Mouse (Mus musculus) liver, embryonic 15.5 days (tissue): ENCODE data around the gene Olfr721-ps1. TPM values are rescaled to one million over a fixed set of nuclear protein-coding genes. Genes with fewer than 3 reads are reported as not detected.

ENCODE experiments used
- ATAC-seq: fragments of 200-750 bp; cut with Nextera tagmentation; 2 replicates; pipeline ENCODE4 v1.8.0; 2017; ENCODE audit warnings: moderate number of reproducible peaks, mild to moderate bottlenecking, moderate library complexity; ENCODE audit not compliant: insufficient read depth
- H3K27ac ChIP-seq: fragments of 300-500 bp; sonication (generic); replicated peaks from 2 replicates; pipeline ENCODE4 v1.5.1; 2015; ENCODE audit warnings: mild to moderate bottlenecking, inconsistent platforms
- H3K27me3 ChIP-seq: fragments of 300-500 bp; sonication (generic); 2 replicates; pipeline ENCODE4 v1.6.1; 2015; ENCODE audit warnings: mild to moderate bottlenecking, inconsistent platforms
- H3K36me3 ChIP-seq: fragments of 300-500 bp; sonication (generic); replicated peaks from 2 replicates; pipeline ENCODE4 v1.6.1; 2015; ENCODE audit warnings: moderate library complexity, mild to moderate bottlenecking, inconsistent platforms
- H3K4me1 ChIP-seq: fragments of 300-500 bp; sonication (generic); replicated peaks from 2 replicates; pipeline ENCODE4 v1.6.1; 2015; ENCODE audit warnings: inconsistent platforms
- H3K4me2 ChIP-seq: fragments of 300-500 bp; sonication (generic); 2 replicates; pipeline ENCODE4 v1.6.1; 2015; ENCODE audit warnings: moderate library complexity, mild to moderate bottlenecking, inconsistent platforms
- H3K4me3 ChIP-seq: fragments of 300-500 bp; sonication (generic); replicated peaks from 2 replicates; pipeline ENCODE4 v1.5.1; 2015; ENCODE audit warnings: mild to moderate bottlenecking, inconsistent platforms
- H3K9ac ChIP-seq: fragments of 300-500 bp; sonication (generic); 2 replicates; pipeline ENCODE4 v1.6.1; 2015; ENCODE audit warnings: moderate library complexity, mild to moderate bottlenecking, inconsistent platforms
- H3K9me3 ChIP-seq: fragments of 300-500 bp; sonication (generic); replicated peaks from 2 replicates; pipeline ENCODE4 v1.6.1; 2016; ENCODE audit warnings: inconsistent platforms
- WGBS: fragments of 180-500 bp; shearing (Covaris S2); methylation state at CpG from one replicate; pipeline ENCODE4 v1.1.7; 2015; ENCODE audit warnings: mixed read lengths; ENCODE audit not compliant: insufficient replicate concordance; 5-methylcytosine and 5-hydroxymethylcytosine counted together
- polyA plus RNA-seq: library from polyadenylated mRNA; unstranded; fragments of >200 nt; fragmentation: Nextera tagmentation; extraction: Ambion mirVana; gene quantifications from 2 replicates; pipeline ENCODE4 v1.2.1, GENCODE M21; 2015

Gene Olfr721-ps1
- not detected in 2 replicates for polyA plus RNA-seq

- Histone ChIP-seq H3K9me3 (no peaks in the 10 kb centered on the region), H3K4me1 (no peaks in the 10 kb centered on the region), H3K4me2 (no peak within 1 kb of the TSS), H3K27ac (no peak within 1 kb of the TSS), H3K9ac (no peak within 1 kb of the TSS), H3K27me3 (no peaks in the 10 kb centered on the region), H3K36me3 (no peaks in the 10 kb centered on the region), H3K4me3 (no peak within 1 kb of the TSS)
- no peak for ATAC-seq
- WGBS, result 60% methylated on average over 2 of the region's 2 CpGs
Observed at GRCm38 (mm10) chr14:14400998-14401397, at the start of gene Olfr721-ps1. TSS of gene Olfr721-ps1 (plus strand) at chr14:14401298.

GRCm38 (mm10) chr14:14351721-14352590, 49.1 kb upstream of the Olfr721-ps1 start:
- Histone ChIP-seq H3K4me1 (no peaks in the 10 kb centered on the region), H3K4me3 (no peak overlapping the region), H3K9me3 (peaks cover 63% of the 10 kb centered on the region), H3K27me3 (no peaks in the 10 kb centered on the region), H3K27ac (no peak overlapping the region), H3K9ac (no peak overlapping the region), H3K36me3 (peaks cover 7% of the 10 kb centered on the region; the same call in 1 of the 2 replicates), H3K4me2 (no peak overlapping the region)
- WGBS, result 78% methylated on average over 9 of the region's 9 CpGs
- no peak for ATAC-seq

- ATAC-seq, result no peak
- Histone ChIP-seq H3K27me3 (no peaks in the 10 kb centered on the region), H3K36me3 (peaks cover 7% of the 10 kb centered on the region; the same call in 1 of the 2 replicates), H3K9me3 (peaks cover 61% of the 10 kb centered on the region), H3K4me2 (no peak overlapping the region), H3K4me1 (no peaks in the 10 kb centered on the region), H3K9ac (no peak overlapping the region), H3K4me3 (no peak overlapping the region), H3K27ac (no peak overlapping the region)
- 68% methylated on average over 6 of the region's 6 CpGs for WGBS
Observed at GRCm38 (mm10) chr14:14352606-14353005, 48.5 kb upstream of the Olfr721-ps1 start.

- no peak overlapping the region for H3K9ac ChIP-seq
- H3K27ac ChIP-seq, result no peak overlapping the region
- no peaks in the 10 kb centered on the region for H3K4me1 ChIP-seq
- H3K36me3 ChIP-seq, result peaks cover 7% of the 10 kb centered on the region; the same call in 1 of the 2 replicates
- H3K4me2 ChIP-seq, result no peak overlapping the region
- ATAC-seq, result no peak
- WGBS, result 68% methylated on average over 7 of the region's 7 CpGs
- H3K27me3 ChIP-seq, result no peaks in the 10 kb centered on the region
- H3K9me3 ChIP-seq, result peaks cover 55% of the 10 kb centered on the region
- no peak overlapping the region for H3K4me3 ChIP-seq
Observed at GRCm38 (mm10) chr14:14353081-14353732, 47.9 kb upstream of the Olfr721-ps1 start.

- no peak overlapping the region for H3K4me2 ChIP-seq
Observed at GRCm38 (mm10) chr14:14353740-14354510, 47.2 kb upstream of the Olfr721-ps1 start.

GRCm38 (mm10) chr14:14354511-14355359, 46.4 kb upstream of the Olfr721-ps1 start:
- H3K36me3 ChIP-seq, result 0 out of 2 replicates have a peak, but pooled peaks cover 5% of the 10 kb centered on the region
- H3K27me3 ChIP-seq, result no peaks in the 10 kb centered on the region
- H3K4me3 ChIP-seq, result no peak overlapping the region
- H3K27ac ChIP-seq, result no peak overlapping the region
- H3K4me1 ChIP-seq, result no peaks in the 10 kb centered on the region
- 76% methylated on average over 13 of the region's 13 CpGs for WGBS
- H3K9me3 ChIP-seq, result peaks cover 39% of the 10 kb centered on the region
- ATAC-seq, result no peak
- no peak overlapping the region for H3K4me2 ChIP-seq
- no peak overlapping the region for H3K9ac ChIP-seq

More at GRCm38 (mm10) chr14:14353740-14354510, 47.2 kb upstream of the Olfr721-ps1 start:
- H3K9ac ChIP-seq, result no peak overlapping the region
- H3K4me1 ChIP-seq, result no peaks in the 10 kb centered on the region
- WGBS, result 76% methylated on average over 8 of the region's 8 CpGs
- no peak overlapping the region for H3K4me3 ChIP-seq
- H3K36me3 ChIP-seq, result 0 out of 2 replicates have a peak, but pooled peaks cover 7% of the 10 kb centered on the region
- H3K27me3 ChIP-seq, result no peaks in the 10 kb centered on the region
- no peak for ATAC-seq
- H3K9me3 ChIP-seq, result peaks cover 47% of the 10 kb centered on the region
- H3K27ac ChIP-seq, result no peak overlapping the region

- H3K4me2 ChIP-seq, result no peak overlapping the region
- peaks cover 34% of the 10 kb centered on the region for H3K9me3 ChIP-seq
- no peaks in the 10 kb centered on the region for H3K27me3 ChIP-seq
- no peak overlapping the region for H3K27ac ChIP-seq
- 75% methylated on average over 8 of the region's 8 CpGs for WGBS
- H3K4me3 ChIP-seq, result no peak overlapping the region
- no peak overlapping the region for H3K9ac ChIP-seq
- H3K4me1 ChIP-seq, result no peaks in the 10 kb centered on the region
- H3K36me3 ChIP-seq, result no peaks in the 10 kb centered on the region
- no peak for ATAC-seq
Observed at GRCm38 (mm10) chr14:14355360-14355646, 45.8 kb upstream of the Olfr721-ps1 start.

- no peak overlapping the region for H3K4me3 ChIP-seq
- H3K9ac ChIP-seq, result no peak overlapping the region
- no peaks in the 10 kb centered on the region for H3K9me3 ChIP-seq
- H3K36me3 ChIP-seq, result no peaks in the 10 kb centered on the region
- H3K4me1 ChIP-seq, result no peaks in the 10 kb centered on the region
- H3K4me2 ChIP-seq, result no peak overlapping the region
- H3K27me3 ChIP-seq, result no peaks in the 10 kb centered on the region
- H3K27ac ChIP-seq, result no peak overlapping the region
- WGBS, result 65% methylated on average over 1 of the region's 1 CpGs
- ATAC-seq, result no peak
Observed at GRCm38 (mm10) chr14:14395535-14395934, 5.6 kb upstream of the Olfr721-ps1 start.

GRCm38 (mm10) chr14:14436078-14436658, 35.1 kb downstream of the Olfr721-ps1 start:
- H3K4me1 ChIP-seq, result no peaks in the 10 kb centered on the region
- no peak overlapping the region for H3K27ac ChIP-seq
- no peaks in the 10 kb centered on the region for H3K36me3 ChIP-seq
- ATAC-seq, result no peak
- no peak overlapping the region for H3K4me2 ChIP-seq
- no peak overlapping the region for H3K9ac ChIP-seq
- 50% methylated on average over 3 of the region's 3 CpGs for WGBS
- H3K4me3 ChIP-seq, result no peak overlapping the region
- no peaks in the 10 kb centered on the region for H3K27me3 ChIP-seq
- no peaks in the 10 kb centered on the region for H3K9me3 ChIP-seq
